16 mouse cellular contexts compared by ENCODE assay signal in genomic region chr1:38441800-38442199, GRCm38 (mm10).
A peak's percentile ranks its signal among the peaks of the same experiment; 100 is the strongest.
DNase-seq lines count a peak whose midpoint lies in the region; ATAC-seq and TF ChIP-seq lines count a peak whose summit lies in the region.
"Had no signal": no experiment of that assay in that cellular context is flagged by ENCODE, and none has a peak within 500 bp of the region (broad histone marks: within the 10 kb centered on the region; RNA-seq: fewer than 3 reads in every experiment).

No protein-coding gene starts in this region.

- no peak overlapping the region for H3K4me2 ChIP-seq in heart, embryonic 13.5 days
- no peak overlapping the region for H3K4me2 ChIP-seq in midbrain, embryonic 12.5 days (replicated peaks)
- no peak overlapping the region for H3K4me2 ChIP-seq in midbrain, embryonic 11.5 days
- H3K4me2 ChIP-seq in stomach, postnatal 0 days (replicated peaks; ENCODE audit: low read depth) = no peak overlapping the region

- intact Hi-C loops in heart, adult 2 months (cut with DNase I) = loop anchor here (10.0 kb wide), 1 partner anchor 127 kb away; no protein-coding TSS in a partner anchor

- H3K36me3 ChIP-seq in heart, embryonic 13.5 days = no peaks in the 10 kb centered on the region
- no peaks in the 10 kb centered on the region for H3K36me3 ChIP-seq in heart, adult 2 months (ENCODE audit: control insufficient read depth, insufficient read depth, low read length)
- no peaks in the 10 kb centered on the region for H3K36me3 ChIP-seq in midbrain, embryonic 12.5 days
- H3K36me3 ChIP-seq in midbrain, embryonic 11.5 days (ENCODE audit: control insufficient read depth, insufficient read depth, low read length) = no peaks in the 10 kb centered on the region
- H3K36me3 ChIP-seq in stomach, postnatal 0 days (ENCODE audit: control insufficient read depth, insufficient read depth, low read length) = no peaks in the 10 kb centered on the region
- H3K36me3 ChIP-seq: liver, embryonic 15.5 days had no signal

- peak overlapping the region; percentile 91 for H3K27ac ChIP-seq in heart, embryonic 13.5 days (replicated peaks)
- H3K27ac ChIP-seq in heart, adult 2 months = no peak overlapping the region
- H3K27ac ChIP-seq in midbrain, embryonic 12.5 days (replicated peaks) = 0 out of 2 replicates have a peak overlapping the region, but pooled peaks have one; percentile 26
- no peak overlapping the region for H3K27ac ChIP-seq in midbrain, embryonic 11.5 days (ENCODE audit: low read depth, low read length)
- no peak overlapping the region for H3K27ac ChIP-seq in stomach, postnatal 0 days (replicated peaks)
- H3K27ac ChIP-seq: macrophage had no signal

- H3K4me3 ChIP-seq in heart, embryonic 13.5 days = no peak overlapping the region
- no peak overlapping the region for H3K4me3 ChIP-seq in heart, adult 2 months
- no peak overlapping the region for H3K4me3 ChIP-seq in midbrain, embryonic 12.5 days
- H3K4me3 ChIP-seq in midbrain, embryonic 11.5 days (ENCODE audit: low read depth, low read length) = no peak overlapping the region
- H3K4me3 ChIP-seq in stomach, postnatal 0 days (ENCODE audit: low read depth, low read length) = no peak overlapping the region
- H3K4me3 ChIP-seq: liver, embryonic 15.5 days; myocyte had no signal

- no peak for TF ChIP-seq POLR2A in heart, adult 2 months (IDR thresholded peaks at IDR 0.05; ENCODE audit: insufficient read depth, low read depth, low read length)

- TF ChIP-seq CTCF in heart, adult 2 months (IDR thresholded peaks at IDR 0.05) = no peak
- TF ChIP-seq CTCF in stomach, postnatal 0 days (IDR thresholded peaks at IDR 0.05; ENCODE audit: low read depth) = no peak

- H3K79me2 ChIP-seq in heart, adult 2 months (replicated peaks; ENCODE audit: control insufficient read depth, insufficient read depth, low read length) = no peaks in the 10 kb centered on the region

- WGBS in heart, embryonic 13.5 days = 50% methylated on average over 2 of the region's 2 CpGs
- 81% methylated on average over 2 of the region's 2 CpGs for WGBS in heart, adult 2 months
- 58% methylated on average over 2 of the region's 2 CpGs for WGBS in midbrain, embryonic 12.5 days
- WGBS in midbrain, embryonic 11.5 days = 64% methylated on average over 2 of the region's 2 CpGs
- WGBS in stomach, postnatal 0 days = 49% methylated on average over 2 of the region's 2 CpGs

- H3K9me3 ChIP-seq in heart, embryonic 13.5 days = no peaks in the 10 kb centered on the region
- H3K9me3 ChIP-seq in midbrain, embryonic 12.5 days = no peaks in the 10 kb centered on the region
- no peaks in the 10 kb centered on the region for H3K9me3 ChIP-seq in midbrain, embryonic 11.5 days (ENCODE audit: control insufficient read depth, low read length)
- H3K9me3 ChIP-seq in stomach, postnatal 0 days (ENCODE audit: control insufficient read depth, low read length) = no peaks in the 10 kb centered on the region
- H3K9me3 ChIP-seq: liver, embryonic 15.5 days had no signal

- peaks cover 79% of the 10 kb centered on the region for H3K4me1 ChIP-seq in heart, embryonic 13.5 days
- H3K4me1 ChIP-seq in heart, adult 2 months (ENCODE audit: control insufficient read depth, insufficient read depth, low read length) = no peaks in the 10 kb centered on the region
- peaks cover 69% of the 10 kb centered on the region for H3K4me1 ChIP-seq in midbrain, embryonic 12.5 days
- H3K4me1 ChIP-seq in midbrain, embryonic 11.5 days (ENCODE audit: control insufficient read depth, insufficient read depth, low read length) = peaks cover 56% of the 10 kb centered on the region
- no peaks in the 10 kb centered on the region for H3K4me1 ChIP-seq in stomach, postnatal 0 days (replicated peaks; ENCODE audit: control insufficient read depth, insufficient read depth)

- TF ChIP-seq EP300 in heart, adult 2 months (IDR thresholded peaks at IDR 0.05; ENCODE audit: insufficient read depth, low read depth, low read length) = no peak
- TF ChIP-seq EP300 in stomach, postnatal 0 days (optimal IDR thresholded peaks at IDR 0.05) = no peak

- no peak for ATAC-seq in heart, embryonic 13.5 days (ENCODE audit: extremely low read depth, insufficient number of reproducible peaks, low FRiP score, low TSS enrichment)
- no peak for ATAC-seq in midbrain, embryonic 12.5 days (ENCODE audit: low FRiP score, low read depth)
- no peak for ATAC-seq in midbrain, embryonic 11.5 days (ENCODE audit: low FRiP score)
- ATAC-seq in common myeloid progenitor, adult 5-6 weeks (replicated peaks; ENCODE audit: low read depth, poor library complexity, severe bottlenecking) = peak; percentile 77; the same call in 1 of the 2 replicates
- ATAC-seq in megakaryocyte-erythroid progenitor cell, adult 5-6 weeks (replicated peaks; ENCODE audit: low FRiP score, low TSS enrichment, poor library complexity, severe bottlenecking) = 0 out of 2 replicates have a peak, but pooled peaks have one; percentile 50
- ATAC-seq in stomach, postnatal 0 days (ENCODE audit: low FRiP score, low TSS enrichment) = no peak

- DNase-seq in heart, adult 2 months = no peak
- DNase-seq in midbrain, embryonic 11.5 days (ENCODE audit: low spot score, missing footprints) = no peak
- no peak for DNase-seq in stomach, postnatal 0 days (ENCODE audit: low spot score)
- DNase-seq: adrenal gland, postnatal 10 days; cerebellum, postnatal 10 days; kidney, adult 2 months; right cerebral cortex, postnatal 4 days; thymus, postnatal 14 days had no signal

- H3K27me3 ChIP-seq in heart, embryonic 13.5 days (replicated peaks) = no peaks in the 10 kb centered on the region
- H3K27me3 ChIP-seq in heart, adult 2 months (ENCODE audit: control insufficient read depth, insufficient read depth, low read length) = no peaks in the 10 kb centered on the region
- H3K27me3 ChIP-seq in midbrain, embryonic 12.5 days = no peaks in the 10 kb centered on the region; the same call in 1 of the 2 replicates
- H3K27me3 ChIP-seq in midbrain, embryonic 11.5 days (ENCODE audit: control insufficient read depth, insufficient read depth, low read length) = no peaks in the 10 kb centered on the region; the same call in 1 of the 2 replicates
- no peaks in the 10 kb centered on the region for H3K27me3 ChIP-seq in stomach, postnatal 0 days (ENCODE audit: control insufficient read depth, insufficient read depth, low read length)
- H3K27me3 ChIP-seq: CH12.LX had no signal

- no peak overlapping the region for H3K9ac ChIP-seq in heart, embryonic 13.5 days
- no peak overlapping the region for H3K9ac ChIP-seq in heart, adult 2 months (ENCODE audit: low read depth, low read length)
- H3K9ac ChIP-seq in midbrain, embryonic 12.5 days (replicated peaks) = no peak overlapping the region
- H3K9ac ChIP-seq in midbrain, embryonic 11.5 days (ENCODE audit: low read length) = no peak overlapping the region
- no peak overlapping the region for H3K9ac ChIP-seq in stomach, postnatal 0 days (ENCODE audit: low read length)
- H3K9ac ChIP-seq: liver, embryonic 15.5 days had no signal

Comparison
In these comparisons a context has a peak if more than half of its experiments do, and no peak if none do; other contexts are left out.
1. H3K27ac ChIP-seq: peak in heart, embryonic 13.5 days (single experiment) and midbrain, embryonic 12.5 days (single experiment); none in heart, adult 2 months (single experiment), midbrain, embryonic 11.5 days (single experiment) and stomach, postnatal 0 days (single experiment).
2. ATAC-seq: peak in common myeloid progenitor, adult 5-6 weeks (single experiment) and megakaryocyte-erythroid progenitor cell, adult 5-6 weeks (single experiment); none in heart, embryonic 13.5 days (single experiment), midbrain, embryonic 12.5 days (single experiment), midbrain, embryonic 11.5 days (single experiment) and stomach, postnatal 0 days (single experiment).